Mouse (Mus musculus) CH12.LX (cell line): ENCODE measurements around the gene Ddr1. TPM values are rescaled to one million over a fixed set of nuclear protein-coding genes. Genes with fewer than 3 reads are reported as not detected.

Source experiments
- DNase-seq: peaks from one replicate; pipeline ENCODE4 v3.0.0-alpha.2; 2013; ENCODE audit errors: extremely low read depth
- H3K27ac ChIP-seq: 2 replicates; pipeline ENCODE4 v1.5.1; 2012; ENCODE audit warnings: low read depth, mild to moderate bottlenecking, control low read depth, moderate library complexity; ENCODE audit not compliant: insufficient read depth
- H3K27me3 ChIP-seq: replicated peaks from 2 replicates; pipeline ENCODE3; 2012; ENCODE audit warnings: inconsistent platforms
- H3K36me3 ChIP-seq, 2 experiments: replicated peaks in 1 of 2; 2 replicates each; pipeline versions ENCODE3 to v1.6.1; 2012; ENCODE audit warnings: inconsistent platforms in 1 of 2, low read length in 1 of 2, mild to moderate bottlenecking in 1 of 2, mixed read lengths in 1 of 2, moderate library complexity in 1 of 2; ENCODE audit not compliant: control insufficient read depth in 1 of 2, insufficient read depth in 1 of 2
- H3K4me1 ChIP-seq, 2 experiments: 2 replicates each; pipeline ENCODE4 v1.6.1; 2012; ENCODE audit warnings: inconsistent platforms in 1 of 2, moderate library complexity in 1 of 2; ENCODE audit not compliant: insufficient read depth in 2 of 2, control insufficient read depth in 1 of 2
- H3K4me2 ChIP-seq: 2 replicates; pipeline ENCODE4 v1.6.1; 2012; ENCODE audit warnings: low read depth, mild to moderate bottlenecking, control low read depth; ENCODE audit not compliant: poor library complexity, insufficient read depth, severe bottlenecking
- H3K4me3 ChIP-seq, 3 experiments: fragments of 150-350 bp in 1 of 3; sonication (generic) in 1 of 3; replicated peaks in 1 of 3; 2 replicates each; pipeline versions ENCODE3 to v1.5.1; 2011 to 2012; ENCODE audit warnings: low read depth in 2 of 3, low read length in 2 of 3, mild to moderate bottlenecking in 2 of 3, moderate library complexity in 2 of 3, control low read depth in 1 of 3, improper control_type of control experiment in 1 of 3, inconsistent platforms in 1 of 3, mixed read lengths in 1 of 3; ENCODE audit not compliant: poor library complexity in 1 of 3
- H3K79me2 ChIP-seq: replicated peaks from 2 replicates; pipeline ENCODE4 v1.6.1; 2012; ENCODE audit warnings: mild to moderate bottlenecking, moderate library complexity; ENCODE audit not compliant: control insufficient read depth, poor library complexity, insufficient read depth, severe bottlenecking; ENCODE audit errors: extremely low read depth
- H3K9ac ChIP-seq: 2 replicates; pipeline ENCODE4 v1.6.1; 2012; ENCODE audit warnings: low read depth, mild to moderate bottlenecking, control low read depth, moderate library complexity; ENCODE audit not compliant: insufficient read depth
- H3K9me3 ChIP-seq: replicated peaks from 2 replicates; pipeline ENCODE3; 2012; ENCODE audit warnings: low read length, inconsistent platforms, mixed read lengths
- CHD2 ChIP-seq: IDR thresholded peaks from 2 replicates; pipeline ENCODE4 v1.6.1; 2011; ENCODE audit warnings: low read length, improper control_type of control experiment
- CTCF ChIP-seq, 2 experiments: IDR thresholded peaks in 1 of 2; conservative IDR thresholded peaks in 1 of 2; 2 replicates each; pipeline ENCODE4 v1.5.1; 2011 to 2012; ENCODE audit warnings: low read depth in 2 of 2, low read length in 2 of 2, improper control_type of control experiment in 1 of 2, inconsistent platforms in 1 of 2, mild to moderate bottlenecking in 1 of 2, moderate library complexity in 1 of 2
- E2F4 ChIP-seq: IDR thresholded peaks from 2 replicates; pipeline ENCODE4 v1.6.1; 2011; ENCODE audit warnings: low read depth, low read length, improper control_type of control experiment; ENCODE audit not compliant: insufficient replicate concordance
- EP300 ChIP-seq: IDR thresholded peaks from 2 replicates; pipeline ENCODE4 v1.6.1; 2011; ENCODE audit warnings: low read length, improper control_type of control experiment
- ETS1 ChIP-seq: conservative IDR thresholded peaks from 2 replicates; pipeline ENCODE4 v1.6.1; 2012; ENCODE audit warnings: low read depth, mild to moderate bottlenecking, inconsistent platforms, low read length, improper control_type of control experiment, moderate library complexity
- HCFC1 ChIP-seq: IDR thresholded peaks from 2 replicates; pipeline ENCODE4 v1.6.1; 2012; ENCODE audit warnings: low read depth, mild to moderate bottlenecking, inconsistent platforms, low read length, improper control_type of control experiment
- IRF4 ChIP-seq: IDR thresholded peaks from 2 replicates; pipeline ENCODE4 v1.6.1; 2014; ENCODE audit warnings: low read depth, mild to moderate bottlenecking, inconsistent platforms, low read length, improper control_type of control experiment
- JUND ChIP-seq: conservative IDR thresholded peaks from 2 replicates; pipeline ENCODE4 v1.6.1; 2011; ENCODE audit warnings: low read depth, low read length, improper control_type of control experiment
- KAT2A ChIP-seq: IDR thresholded peaks from 2 replicates; pipeline ENCODE4 v1.6.1; 2012; ENCODE audit warnings: low read length, improper control_type of control experiment, inconsistent platforms; ENCODE audit not compliant: insufficient replicate concordance
- MAX ChIP-seq: IDR thresholded peaks from 2 replicates; pipeline ENCODE4 v1.6.1; 2011; ENCODE audit warnings: low read length, improper control_type of control experiment
- MYC ChIP-seq: IDR thresholded peaks from 2 replicates; pipeline ENCODE4 v1.6.1; 2011; ENCODE audit warnings: low read depth, mild to moderate bottlenecking, improper control_type of control experiment, low read length
- NELFE ChIP-seq: IDR thresholded peaks from 2 replicates; pipeline ENCODE4 v1.6.1; 2011; ENCODE audit warnings: low read depth, low read length, improper control_type of control experiment
- PAX5 ChIP-seq: IDR thresholded peaks from 2 replicates; pipeline ENCODE4 v1.6.1; 2012; ENCODE audit warnings: low read length, inconsistent platforms, mixed read lengths
- POLR2AphosphoS2 ChIP-seq: IDR thresholded peaks from 2 replicates; pipeline ENCODE4 v1.6.1; 2011; ENCODE audit warnings: low read depth, low read length, improper control_type of control experiment
- SIN3A ChIP-seq: IDR thresholded peaks from 2 replicates; pipeline ENCODE4 v1.6.1; 2012; ENCODE audit warnings: low read length, improper control_type of control experiment, inconsistent platforms
- TCF12 ChIP-seq: IDR thresholded peaks from 2 replicates; pipeline ENCODE4 v1.6.1; 2014; ENCODE audit warnings: low read depth, mild to moderate bottlenecking, inconsistent platforms, low read length, improper control_type of control experiment
- UBTF ChIP-seq: IDR thresholded peaks from 2 replicates; pipeline ENCODE4 v1.6.1; 2012; ENCODE audit warnings: low read depth, mild to moderate bottlenecking, inconsistent platforms, low read length, improper control_type of control experiment, moderate library complexity
- USF2 ChIP-seq: conservative IDR thresholded peaks from 2 replicates; pipeline ENCODE4 v1.6.1; 2011; ENCODE audit warnings: low read depth, low read length, improper control_type of control experiment
- ZC3H11A ChIP-seq: IDR thresholded peaks from 2 replicates; pipeline ENCODE4 v1.6.1; 2012; ENCODE audit warnings: low read depth, mild to moderate bottlenecking, inconsistent platforms, low read length, improper control_type of control experiment
- ZKSCAN1 ChIP-seq: IDR thresholded peaks from 2 replicates; pipeline ENCODE4 v1.6.1; 2012; ENCODE audit warnings: low read depth, inconsistent platforms, low read length, improper control_type of control experiment, borderline replicate concordance
- ZMIZ1 ChIP-seq: IDR thresholded peaks from 2 replicates; pipeline ENCODE4 v1.6.1; 2012; ENCODE audit warnings: low read depth, mild to moderate bottlenecking, inconsistent platforms, low read length, improper control_type of control experiment
- dilution Hi-C: fragments of 300-500 bp; cut with MboI; formaldehyde crosslinking; loops from 2 replicates; pipeline ENCODE4 v1.14.3; 2020; ENCODE audit warnings: low sequenced_read_pairs; ENCODE audit not compliant: extremely low pct_unique_long_range_greater_than_20kb, extremely low pct_ligation_motif_present
- in situ Hi-C: fragments of 300-500 bp; cut with MboI; formaldehyde crosslinking; loops from 3 replicates; pipeline ENCODE4 v1.14.3; 2019; ENCODE audit warnings: low sequenced_read_pairs, low pct_ligation_motif_present, low pct_unique_long_range_greater_than_20kb, mixed read lengths
- polyA plus RNA-seq: library from polyadenylated mRNA; unstranded; fragments of >175 nt; gene quantifications from 2 replicates; pipeline ENCODE4 v1.2.1, GENCODE M21; 2012; ENCODE audit warnings: low read depth; ENCODE audit not compliant: insufficient read length
- total RNA-seq, 2 experiments: library from RNA; depleted of rRNA; stranded (reverse); fragments of 300-350 nt in 1 of 2; fragments of >200 nt in 1 of 2; gene quantifications; 2 replicates each; pipeline ENCODE4 v1.2.3; 2012 to 2014

The Ddr1 gene
- total and polyA plus RNA-seq, 3 experiments: 0.83 to 3.6 (median 3.1) TPM

DNA sequence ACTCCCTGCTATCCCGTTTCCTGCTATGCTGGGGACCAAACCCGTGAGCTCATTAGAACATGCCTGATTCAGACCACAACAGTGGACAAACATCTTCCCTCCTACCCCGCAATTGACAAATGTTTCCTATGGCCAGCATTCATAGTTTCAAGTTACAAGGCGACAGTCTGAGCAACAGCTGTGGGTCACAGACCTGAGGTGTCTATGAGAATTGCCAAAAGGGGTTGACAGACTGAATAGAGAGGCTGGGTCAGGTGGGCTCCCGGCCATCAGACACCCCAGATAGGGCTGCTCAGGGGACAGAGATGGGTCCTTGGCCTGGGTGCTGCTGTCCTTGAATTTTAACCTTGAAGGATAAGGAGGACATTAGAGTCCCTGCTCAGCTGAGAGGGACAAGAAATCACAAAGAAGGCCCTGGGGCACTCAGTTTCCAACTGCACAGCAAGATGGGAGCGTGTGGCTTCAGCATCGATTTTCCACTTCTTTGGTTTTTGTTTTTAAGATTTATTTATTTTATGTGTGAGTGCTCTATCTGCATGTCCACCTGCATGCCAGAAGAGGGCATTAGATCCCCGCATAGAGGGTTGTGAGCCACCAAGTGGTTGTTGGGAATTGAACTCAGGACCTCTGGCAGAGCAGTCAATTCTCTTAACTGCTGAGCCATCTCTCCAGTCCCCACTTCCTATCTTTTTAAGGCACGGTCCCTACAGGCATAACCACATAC, 15.4 kb upstream of the Ddr1 start:
- H3K27me3 ChIP-seq: peaks cover 35% of the 10 kb centered on the region
- no peak overlapping the region for H3K9ac ChIP-seq
- DNase-seq: no peak
- H3K4me3 ChIP-seq: no peak overlapping the region
- no peaks in the 10 kb centered on the region for H3K4me1 ChIP-seq
- no peaks in the 10 kb centered on the region for H3K79me2 ChIP-seq
- peaks cover 7% of the 10 kb centered on the region for H3K9me3 ChIP-seq
- no peaks in the 10 kb centered on the region for H3K36me3 ChIP-seq
- no peak overlapping the region for H3K27ac ChIP-seq
- in situ Hi-C loops: no loop called here
- no peak overlapping the region for H3K4me2 ChIP-seq
- TF ChIP-seq KAT2A (no peak), ZC3H11A (no peak), HCFC1 (no peak), EP300 (no peak), CTCF (conservative IDR thresholded peaks at IDR 0.05 in 1 of 2, IDR thresholded peaks at IDR 0.05 in 1 of 2; ENCODE audit: low read depth in 2 of 2, low read length in 2 of 2) (peak in 1 of 2 experiments; percentile 31; a peak in 2 of 4 replicates), POLR2AphosphoS2 (no peak), E2F4 (no peak), IRF4 (no peak)
- TF ChIP-seq, all 38 proteins: peak for 1
- dilution Hi-C loops: no loop called here

DNA sequence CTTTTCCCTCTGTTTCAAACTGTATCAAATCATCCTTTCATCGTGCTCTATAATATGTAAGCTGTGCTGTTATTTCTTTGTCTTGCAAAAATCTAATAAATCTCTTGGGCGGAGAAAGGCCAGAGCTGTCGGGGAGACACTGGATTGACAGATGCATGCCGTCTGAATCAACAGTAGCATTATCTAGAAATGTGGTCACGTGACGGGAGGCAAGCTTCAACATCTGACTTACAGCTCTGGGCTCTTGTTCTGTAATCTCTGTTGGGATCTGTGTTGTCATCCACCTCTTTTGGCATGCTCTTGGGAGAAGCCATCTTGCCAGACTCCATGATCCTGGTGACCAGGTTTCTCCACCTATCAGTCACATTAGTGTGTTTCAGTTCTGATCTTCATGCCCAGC, 12.7 kb upstream of the Ddr1 start:
- Histone ChIP-seq H3K9me3 (peaks cover 7% of the 10 kb centered on the region), H3K27ac (no peak overlapping the region), H3K36me3 (no peaks in the 10 kb centered on the region), H3K9ac (no peak overlapping the region), H3K4me1 (no peaks in the 10 kb centered on the region), H3K79me2 (no peaks in the 10 kb centered on the region), H3K27me3 (peaks cover 22% of the 10 kb centered on the region), H3K4me3 (no peak overlapping the region), H3K4me2 (no peak overlapping the region)
- dilution Hi-C loops: no loop called here
- in situ Hi-C loops: no loop called here
- TF ChIP-seq USF2: no peak
- no peak for TF ChIP-seq ZKSCAN1
- TF ChIP-seq JUND: no peak
- TF ChIP-seq MYC: no peak
- TF ChIP-seq CTCF (conservative IDR thresholded peaks at IDR 0.05 in 1 of 2, IDR thresholded peaks at IDR 0.05 in 1 of 2; ENCODE audit: low read depth in 2 of 2, low read length in 2 of 2): no peak
- TF ChIP-seq ZMIZ1: no peak
- TF ChIP-seq MAX: no peak
- TF ChIP-seq UBTF: no peak
- no peak for TF ChIP-seq NELFE
- TF ChIP-seq PAX5: no peak
- no peak for TF ChIP-seq CHD2
- no peak for TF ChIP-seq SIN3A
- no peak for TF ChIP-seq TCF12
- TF ChIP-seq ETS1: no peak
- no peak for DNase-seq
